Mouse (Mus musculus): Measurements from ENCODE around the gene Amotl2. TPM values are rescaled to one million over a fixed set of nuclear protein-coding genes. Genes with fewer than 3 reads are reported as not detected.

Amotl2 gene
- polyA plus RNA-seq, 1 experiment from 2014 or later = 40.7 TPM

DNA sequence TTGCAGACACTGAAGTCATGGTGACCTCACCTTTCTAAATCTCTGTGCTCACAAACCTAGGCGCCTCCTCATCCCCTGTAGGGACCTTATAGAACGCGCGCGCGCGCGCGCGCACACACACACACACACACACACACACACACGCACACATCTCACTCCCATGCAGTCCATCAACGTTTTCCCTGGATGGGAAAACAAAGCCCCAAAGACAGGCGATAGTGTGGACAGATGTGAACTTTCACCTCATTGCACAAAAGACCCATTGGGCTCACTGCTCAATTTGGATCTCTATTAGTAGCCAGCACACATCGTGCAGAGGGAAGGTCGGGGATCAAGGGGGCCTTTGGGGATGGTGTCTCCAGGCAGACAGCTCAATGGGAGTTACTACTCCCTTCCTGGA is 25.6 kb upstream of the Amotl2 start:
- Histone ChIP-seq H3K4me1 (ENCODE audit: control insufficient read depth, insufficient read depth, low read depth, low read length) (peaks cover 26% of the 10 kb centered on the region), H3K4me3 (ENCODE audit: low read length) (peak overlapping the region; percentile 51), H3K27ac (ENCODE audit: low read depth, low read length) (peak overlapping the region; percentile 98), H3K9ac (ENCODE audit: low read depth, low read length) (peak overlapping the region; percentile 85), H3K27me3 (replicated peaks; ENCODE audit: control insufficient read depth, insufficient read depth, low read length) (no peaks in the 10 kb centered on the region), H3K4me2 (ENCODE audit: low read length) (peak overlapping the region; percentile 85), H3K36me3 (ENCODE audit: control insufficient read depth, insufficient read depth, low read length) (no peaks in the 10 kb centered on the region), H3K9me3 (ENCODE audit: control insufficient read depth, low read length) (no peaks in the 10 kb centered on the region)
- no peak for ATAC-seq
- WGBS = 3% methylated on average over 15 of the region's 15 CpGs

DNA sequence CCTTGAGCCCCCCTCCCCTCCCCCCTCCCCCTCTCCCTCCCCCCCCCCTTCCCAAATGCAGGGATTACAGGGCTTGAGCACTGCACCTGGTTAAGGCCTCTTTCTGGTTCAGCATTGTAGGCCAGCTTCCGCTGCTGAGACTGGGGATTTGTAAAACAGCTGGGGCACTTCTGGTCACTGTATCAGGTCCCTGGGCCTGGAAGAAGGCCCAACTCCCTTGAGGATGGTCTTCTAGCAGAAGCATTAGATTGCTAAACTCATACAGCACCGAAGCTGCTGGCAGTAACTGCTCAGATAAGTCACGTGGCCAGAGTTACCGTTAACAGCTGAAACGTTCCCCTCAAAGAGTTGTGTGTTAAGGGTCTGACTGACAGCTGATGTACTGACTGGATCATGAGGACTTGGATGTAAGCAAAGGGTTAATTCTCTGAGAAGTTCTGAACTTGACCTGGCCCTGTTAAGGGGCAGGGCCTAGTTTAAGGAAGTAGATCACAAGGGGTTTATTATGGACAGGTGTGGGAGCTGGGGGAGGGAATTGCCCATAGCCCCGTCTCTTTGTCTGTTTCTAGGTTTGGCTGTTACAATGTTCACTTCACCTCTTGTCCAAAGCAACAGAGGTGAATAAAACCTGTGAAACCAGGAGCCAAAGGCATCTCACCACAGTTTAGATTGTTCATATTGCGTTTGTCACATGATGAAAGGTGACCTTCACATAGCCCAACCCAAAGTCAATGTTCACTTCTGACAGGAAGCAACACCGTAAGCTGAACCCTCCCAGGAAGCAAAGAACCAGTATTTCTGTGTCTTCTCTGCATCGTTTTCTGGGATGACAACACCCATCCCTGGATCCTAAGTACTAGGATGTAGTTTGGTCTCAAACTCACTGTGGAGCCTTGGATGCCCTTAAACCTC is 23.7 kb upstream of the Amotl2 start:
- Histone ChIP-seq H3K4me3 (ENCODE audit: low read length) (no peak overlapping the region), H3K36me3 (ENCODE audit: control insufficient read depth, insufficient read depth, low read length) (no peaks in the 10 kb centered on the region), H3K4me1 (ENCODE audit: control insufficient read depth, insufficient read depth, low read depth, low read length) (peaks cover 24% of the 10 kb centered on the region), H3K4me2 (ENCODE audit: low read length) (no peak overlapping the region), H3K9me3 (ENCODE audit: control insufficient read depth, low read length) (no peaks in the 10 kb centered on the region), H3K27ac (ENCODE audit: low read depth, low read length) (no peak overlapping the region), H3K27me3 (replicated peaks; ENCODE audit: control insufficient read depth, insufficient read depth, low read length) (no peaks in the 10 kb centered on the region), H3K9ac (ENCODE audit: low read depth, low read length) (no peak overlapping the region)
- WGBS = 50% methylated on average over 9 of the region's 9 CpGs
- ATAC-seq = no peak

DNA sequence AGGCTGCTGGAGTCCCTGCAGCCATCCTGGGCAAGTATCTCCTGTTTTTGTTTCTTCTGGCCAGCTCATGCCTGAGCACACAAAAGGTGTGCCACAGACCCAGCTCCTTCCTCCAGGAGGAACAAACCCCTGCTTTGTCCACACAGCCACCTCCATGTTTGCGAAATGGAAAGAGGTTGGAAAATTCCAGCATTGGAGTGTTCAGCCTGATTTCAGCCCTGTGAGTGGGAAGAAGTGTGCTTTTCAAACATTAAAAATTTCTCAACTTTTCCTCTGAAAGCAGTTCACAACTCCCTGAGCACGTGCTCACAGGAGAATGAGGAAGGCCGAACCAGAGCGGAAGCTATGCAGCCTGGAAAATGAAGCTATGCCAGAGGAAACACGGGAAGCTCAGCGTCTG is 15.4 kb upstream of the Amotl2 start:
- Histone ChIP-seq H3K27ac (ENCODE audit: low read depth, low read length) (no peak overlapping the region), H3K4me3 (ENCODE audit: low read length) (no peak overlapping the region), H3K9me3 (ENCODE audit: control insufficient read depth, low read length) (no peaks in the 10 kb centered on the region), H3K27me3 (replicated peaks; ENCODE audit: control insufficient read depth, insufficient read depth, low read length) (no peaks in the 10 kb centered on the region), H3K36me3 (ENCODE audit: control insufficient read depth, insufficient read depth, low read length) (no peaks in the 10 kb centered on the region), H3K4me1 (ENCODE audit: control insufficient read depth, insufficient read depth, low read depth, low read length) (no peaks in the 10 kb centered on the region), H3K4me2 (ENCODE audit: low read length) (no peak overlapping the region), H3K9ac (ENCODE audit: low read depth, low read length) (no peak overlapping the region)
- 89% methylated on average over 6 of the region's 6 CpGs for WGBS
- ATAC-seq = no peak

- Histone ChIP-seq H3K4me1 (ENCODE audit: control insufficient read depth, insufficient read depth, low read depth, low read length) (no peaks in the 10 kb centered on the region; the same call in 1 of the 2 replicates), H3K36me3 (ENCODE audit: control insufficient read depth, insufficient read depth, low read length) (no peaks in the 10 kb centered on the region), H3K27me3 (replicated peaks; ENCODE audit: control insufficient read depth, insufficient read depth, low read length) (no peaks in the 10 kb centered on the region), H3K4me2 (ENCODE audit: low read length) (no peak overlapping the region), H3K27ac (ENCODE audit: low read depth, low read length) (no peak overlapping the region), H3K9me3 (ENCODE audit: control insufficient read depth, low read length) (no peaks in the 10 kb centered on the region), H3K9ac (ENCODE audit: low read depth, low read length) (no peak overlapping the region), H3K4me3 (ENCODE audit: low read length) (no peak overlapping the region)
- no peak for ATAC-seq
- WGBS = 74% methylated on average over 15 of the region's 15 CpGs
Measured at GRCm38 (mm10) chr9:102709504-102710135, 6.9 kb upstream of the Amotl2 start.

GRCm38 (mm10) chr9:102710520-102710919 is 6.0 kb upstream of the Amotl2 start:
- Histone ChIP-seq H3K36me3 (ENCODE audit: control insufficient read depth, insufficient read depth, low read length) (no peaks in the 10 kb centered on the region), H3K4me1 (ENCODE audit: control insufficient read depth, insufficient read depth, low read depth, low read length) (peaks cover 7% of the 10 kb centered on the region), H3K27me3 (replicated peaks; ENCODE audit: control insufficient read depth, insufficient read depth, low read length) (no peaks in the 10 kb centered on the region), H3K9me3 (ENCODE audit: control insufficient read depth, low read length) (no peaks in the 10 kb centered on the region), H3K4me2 (ENCODE audit: low read length) (no peak overlapping the region), H3K4me3 (ENCODE audit: low read length) (no peak overlapping the region), H3K27ac (ENCODE audit: low read depth, low read length) (no peak overlapping the region), H3K9ac (ENCODE audit: low read depth, low read length) (no peak overlapping the region)
- ATAC-seq = no peak; the same call in 1 of the 2 replicates
- 65% methylated on average over 5 of the region's 5 CpGs for WGBS

DNA sequence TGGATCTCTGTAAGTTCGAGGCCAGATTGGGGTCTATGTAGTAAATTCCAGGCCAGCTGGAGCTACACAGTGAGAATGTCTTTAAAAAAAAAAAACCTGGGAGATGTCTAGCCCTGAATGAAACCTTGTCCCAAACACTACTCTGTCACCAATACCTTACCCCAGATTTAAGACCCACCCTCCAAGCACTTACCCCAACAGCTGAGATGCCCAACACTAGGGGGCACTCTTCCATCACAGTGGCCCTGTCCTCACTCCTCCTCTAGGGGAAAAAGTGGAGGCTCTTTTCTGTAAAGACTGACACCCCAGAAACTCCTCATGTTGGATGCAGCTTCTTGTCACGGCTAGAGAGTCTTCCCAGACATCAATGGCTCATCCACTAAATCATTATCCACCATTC is 2.7 kb upstream of the Amotl2 start:
- Histone ChIP-seq H3K36me3 (ENCODE audit: control insufficient read depth, insufficient read depth, low read length) (no peaks in the 10 kb centered on the region), H3K27me3 (replicated peaks; ENCODE audit: control insufficient read depth, insufficient read depth, low read length) (no peaks in the 10 kb centered on the region), H3K4me1 (ENCODE audit: control insufficient read depth, insufficient read depth, low read depth, low read length) (peaks cover 15% of the 10 kb centered on the region), H3K27ac (ENCODE audit: low read depth, low read length) (no peak overlapping the region), H3K4me3 (ENCODE audit: low read length) (no peak overlapping the region), H3K9ac (ENCODE audit: low read depth, low read length) (no peak overlapping the region), H3K9me3 (ENCODE audit: control insufficient read depth, low read length) (no peaks in the 10 kb centered on the region), H3K4me2 (ENCODE audit: low read length) (no peak overlapping the region)
- ATAC-seq = no peak
- 64% methylated on average over 2 of the region's 2 CpGs for WGBS

- H3K36me3 ChIP-seq (ENCODE audit: control insufficient read depth, insufficient read depth, low read length) = no peaks in the 10 kb centered on the region
- H3K4me3 ChIP-seq (ENCODE audit: low read length) = no peak overlapping the region
- peaks cover 22% of the 10 kb centered on the region for H3K4me1 ChIP-seq (ENCODE audit: control insufficient read depth, insufficient read depth, low read depth, low read length)
- no peak overlapping the region for H3K4me2 ChIP-seq (ENCODE audit: low read length)
- WGBS = 15% methylated on average over 7 of the region's 7 CpGs
- no peak for ATAC-seq
- H3K27ac ChIP-seq (ENCODE audit: low read depth, low read length) = no peak overlapping the region
- H3K9me3 ChIP-seq (ENCODE audit: control insufficient read depth, low read length) = no peaks in the 10 kb centered on the region
- H3K9ac ChIP-seq (ENCODE audit: low read depth, low read length) = no peak overlapping the region; the same call in 1 of the 2 replicates
- H3K27me3 ChIP-seq (replicated peaks; ENCODE audit: control insufficient read depth, insufficient read depth, low read length) = no peaks in the 10 kb centered on the region
Measured at GRCm38 (mm10) chr9:102714893-102715505, 1.5 kb upstream of the Amotl2 start.

GRCm38 (mm10) chr9:102715506-102715900 is 969 bp upstream of the Amotl2 start:
- Histone ChIP-seq H3K4me2 (ENCODE audit: low read length) (no peak overlapping the region), H3K27ac (ENCODE audit: low read depth, low read length) (no peak overlapping the region), H3K36me3 (ENCODE audit: control insufficient read depth, insufficient read depth, low read length) (peaks cover 2% of the 10 kb centered on the region), H3K27me3 (replicated peaks; ENCODE audit: control insufficient read depth, insufficient read depth, low read length) (no peaks in the 10 kb centered on the region), H3K9ac (ENCODE audit: low read depth, low read length) (peak overlapping the region; percentile 9; the same call in 1 of the 2 replicates), H3K4me3 (ENCODE audit: low read length) (no peak overlapping the region), H3K9me3 (ENCODE audit: control insufficient read depth, low read length) (no peaks in the 10 kb centered on the region), H3K4me1 (ENCODE audit: control insufficient read depth, insufficient read depth, low read depth, low read length) (peaks cover 27% of the 10 kb centered on the region)
- 68% methylated on average over 2 of the region's 2 CpGs for WGBS
- no peak for ATAC-seq

All from hindbrain, embryonic 16.5 days (tissue).